Mouse (Mus musculus) megakaryocyte-erythroid progenitor cell, adult 5-6 weeks (primary cell): ENCODE results near the gene Nf2. TPM values are rescaled to one million over a fixed set of nuclear protein-coding genes. Genes with fewer than 3 reads are reported as not detected.
"Not testable (repeated sequence)": the region's sequence is repeated elsewhere in the genome, so short reads cannot be mapped to it uniquely, and the experiment has no call there.

ENCODE experiments used
- ATAC-seq: replicated peaks from 2 replicates; pipeline ENCODE4 v1.8.0; 2016; ENCODE audit warnings: mild to moderate bottlenecking, inconsistent platforms; ENCODE audit not compliant: severe bottlenecking, poor library complexity, low FRiP score, low TSS enrichment
- total RNA-seq, 2 experiments: library from RNA; stranded (forward) in 1 of 2; stranded (reverse) in 1 of 2; fragments of 200-1000, 215-1000 nt in 1 of 2; fragments of >200 nt in 1 of 2; fragmentation: Nextera tagmentation in 1 of 2; gene quantifications; 2 replicates each; pipeline ENCODE4 v1.2.3; 2014 to 2017

Nf2 gene
- total RNA-seq, 2 experiments from 2014 or later = 39.0 to 86.7 TPM

- no peak for ATAC-seq
These were observed 45.4 kb downstream of the Nf2 start for GRCm38 (mm10) chr11:4803951-4804350.

GRCm38 (mm10) chr11:4803426-4803825, 45.9 kb downstream of the Nf2 start:
- ATAC-seq = no peak

DNA sequence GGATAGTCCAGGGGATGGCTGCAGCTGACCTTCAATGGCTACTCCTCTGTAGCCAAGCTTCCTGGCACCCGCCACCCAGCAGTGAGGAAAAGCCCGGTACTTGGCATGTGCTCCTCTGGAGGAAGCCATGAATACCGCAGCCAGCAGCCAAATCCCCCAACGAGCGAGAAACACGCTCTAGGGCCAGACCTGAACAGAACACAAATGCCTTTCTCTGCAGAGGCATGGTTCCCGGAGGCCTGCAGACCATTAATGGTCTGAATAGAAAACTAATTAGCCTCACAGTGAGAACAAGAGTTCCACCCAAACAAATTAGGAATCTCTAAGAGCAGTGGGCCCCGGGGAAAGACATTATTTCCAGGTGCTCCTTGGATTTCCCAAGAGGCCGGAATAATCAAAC, 46.3 kb downstream of the Nf2 start:
- no peak for ATAC-seq

GRCm38 (mm10) chr11:4802401-4802800, 46.9 kb downstream of the Nf2 start:
- not testable (repeated sequence) for ATAC-seq

DNA sequence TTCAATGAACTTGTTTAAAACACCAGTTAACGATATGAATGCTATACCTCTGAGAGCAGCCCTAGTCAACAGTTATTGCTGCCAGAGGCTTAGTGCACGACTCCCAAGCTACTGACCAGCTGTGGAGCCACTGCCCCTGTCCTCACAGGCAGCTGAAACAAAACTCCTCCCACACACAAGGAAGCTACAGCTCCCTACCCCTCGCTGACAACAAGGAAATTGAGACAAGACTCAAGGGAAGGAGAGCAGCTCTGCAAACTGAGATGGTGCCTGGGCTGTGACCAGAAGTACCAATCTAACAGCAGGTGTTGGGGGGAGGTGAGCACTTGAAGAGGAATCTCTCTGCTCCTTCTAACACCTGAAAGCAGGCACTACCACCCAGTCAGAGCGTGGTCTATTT, 48.7 kb downstream of the Nf2 start:
- no peak for ATAC-seq

DNA sequence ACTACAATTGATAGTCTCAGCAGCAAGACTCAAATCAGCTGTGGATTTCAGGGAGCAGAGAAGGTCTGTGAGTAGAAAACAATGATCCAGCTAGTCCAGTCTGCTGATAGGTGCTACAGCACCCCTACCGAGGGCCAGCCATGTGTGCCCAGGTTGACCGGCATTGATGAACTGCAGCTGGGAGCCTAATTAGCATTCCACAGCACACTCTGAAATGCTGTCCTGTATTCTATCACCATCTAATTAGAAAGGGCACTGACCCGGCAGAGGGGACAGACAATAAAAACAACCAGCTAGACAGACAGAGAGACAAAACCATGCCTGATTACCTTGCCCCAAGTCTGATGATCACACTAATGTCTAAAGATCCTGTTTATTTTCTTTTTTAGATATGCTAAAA, 56.3 kb downstream of the Nf2 start:
- ATAC-seq = no peak

- ATAC-seq = no peak
These were observed 57.8 kb downstream of the Nf2 start for GRCm38 (mm10) chr11:4791549-4791948.

- no peak; the same call in 1 of the 2 replicates for ATAC-seq
These were observed 59.6 kb downstream of the Nf2 start for GRCm38 (mm10) chr11:4789691-4790090.

GRCm38 (mm10) chr11:4784629-4785142, 64.7 kb downstream of the Nf2 start:
- no peak for ATAC-seq

- no peak for ATAC-seq
These were observed 66.2 kb downstream of the Nf2 start for GRCm38 (mm10) chr11:4783116-4783515.

DNA sequence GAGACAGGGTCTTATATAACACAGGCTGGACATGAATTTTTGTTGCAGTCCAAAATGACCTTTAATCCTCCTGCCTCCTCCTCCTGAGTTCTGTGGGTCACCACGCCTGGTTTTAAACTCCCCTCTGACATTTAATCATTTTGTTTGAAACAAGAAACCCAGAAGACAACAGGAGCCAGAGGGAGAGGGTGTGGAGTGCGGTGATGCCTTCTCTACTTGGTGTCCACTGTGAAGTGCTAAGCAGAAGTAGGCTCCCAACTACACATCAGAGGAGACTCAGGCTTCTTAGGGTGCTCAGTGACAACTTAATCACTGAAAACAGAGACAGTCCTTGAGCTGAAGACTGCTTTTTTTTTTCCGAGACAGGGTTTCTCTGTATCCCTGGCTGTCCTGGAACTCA, 68.4 kb downstream of the Nf2 start:
- no peak for ATAC-seq

DNA sequence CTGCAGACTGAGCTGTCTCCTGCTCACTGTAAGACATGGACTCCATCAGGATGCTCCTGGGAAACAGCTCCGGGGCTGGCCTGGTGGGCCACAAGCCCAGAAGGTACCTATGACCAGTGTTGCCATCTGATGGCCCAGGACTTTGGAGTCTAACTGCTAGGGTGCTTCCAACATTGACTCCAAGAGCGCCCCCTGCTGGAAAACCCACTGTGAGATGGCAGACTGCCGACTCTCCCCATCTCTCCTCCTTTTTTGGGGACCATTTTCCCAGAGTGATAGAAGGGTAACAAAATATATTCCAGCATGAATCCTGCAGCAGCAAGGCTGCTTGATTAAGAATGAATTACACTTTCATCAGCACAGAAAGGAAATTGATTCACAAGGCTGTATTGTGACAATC, 76.4 kb downstream of the Nf2 start:
- ATAC-seq = 0 out of 2 replicates have a peak, but pooled peaks have one; percentile 45

GRCm38 (mm10) chr11:4771756-4772155, 77.6 kb downstream of the Nf2 start:
- ATAC-seq = no peak

- ATAC-seq = no peak
These were observed 79.5 kb downstream of the Nf2 start for GRCm38 (mm10) chr11:4769881-4770280.

GRCm38 (mm10) chr11:4769293-4769692, 80.0 kb downstream of the Nf2 start:
- no peak for ATAC-seq

DNA sequence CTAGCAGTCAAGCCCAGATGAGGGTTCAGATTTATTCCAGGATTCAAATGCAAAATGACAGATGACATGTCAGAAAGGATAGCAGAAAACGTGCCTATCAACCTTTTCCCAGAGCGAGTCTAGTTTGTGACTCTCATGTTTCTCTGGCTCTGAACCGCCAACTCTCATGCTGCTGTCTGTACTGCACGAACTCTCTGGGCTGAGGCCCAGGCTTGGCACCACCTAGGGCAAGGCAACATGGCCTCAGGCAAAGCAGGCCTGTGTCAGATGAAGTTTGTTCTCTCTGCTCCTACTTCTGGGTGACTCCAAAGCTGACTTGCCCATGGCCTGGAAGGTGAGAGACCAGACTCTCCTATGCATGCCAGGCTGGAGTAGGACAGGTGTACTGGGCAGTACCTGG, 80.9 kb downstream of the Nf2 start:
- no peak for ATAC-seq

- no peak for ATAC-seq
These were observed 84.9 kb downstream of the Nf2 start for GRCm38 (mm10) chr11:4764476-4764875.

GRCm38 (mm10) chr11:4763631-4764030, 85.7 kb downstream of the Nf2 start:
- no peak for ATAC-seq

GRCm38 (mm10) chr11:4762511-4762910, 86.8 kb downstream of the Nf2 start:
- no peak for ATAC-seq

- ATAC-seq = no peak
These were observed 87.3 kb downstream of the Nf2 start for GRCm38 (mm10) chr11:4761991-4762390.

- ATAC-seq = no peak
These were observed 88.9 kb downstream of the Nf2 start for GRCm38 (mm10) chr11:4760438-4760837.

- no peak for ATAC-seq
These were observed 91.6 kb downstream of the Nf2 start for GRCm38 (mm10) chr11:4757789-4758158.
